Mouse (Mus musculus): ENCODE data around the gene Sarnp. TPM values are rescaled to one million over a fixed set of nuclear protein-coding genes. Genes with fewer than 3 reads are reported as not detected.
"Not testable (repeated sequence)": the region's sequence is repeated elsewhere in the genome, so short reads cannot be mapped to it uniquely, and the experiment has no call there.

Sarnp gene
- total RNA-seq, 2 experiments from 2014 or later = 26.1 to 30.7 TPM

DNA sequence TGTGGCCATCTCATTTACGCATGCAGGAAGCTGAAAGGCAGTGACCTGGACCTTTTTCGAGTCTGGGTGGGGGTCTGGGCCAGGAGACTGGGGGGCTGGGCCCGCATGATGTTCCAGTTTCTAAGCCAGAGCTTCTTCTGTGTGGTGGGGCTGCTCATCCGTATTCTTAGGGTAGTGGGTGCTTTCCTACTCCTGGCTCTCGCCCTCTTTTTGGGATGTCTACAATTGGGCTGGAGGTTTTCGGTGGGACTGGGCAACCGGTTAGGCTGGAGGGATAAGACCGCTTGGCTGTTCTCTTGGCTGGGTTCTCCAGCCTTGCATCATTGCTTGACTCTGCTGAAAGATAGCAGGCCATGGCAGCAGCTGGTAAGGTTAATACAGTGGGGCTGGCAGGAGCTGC lies 10.1 kb upstream of the Sarnp start:
- no peak for DNase-seq (ENCODE audit: low spot score)

DNA sequence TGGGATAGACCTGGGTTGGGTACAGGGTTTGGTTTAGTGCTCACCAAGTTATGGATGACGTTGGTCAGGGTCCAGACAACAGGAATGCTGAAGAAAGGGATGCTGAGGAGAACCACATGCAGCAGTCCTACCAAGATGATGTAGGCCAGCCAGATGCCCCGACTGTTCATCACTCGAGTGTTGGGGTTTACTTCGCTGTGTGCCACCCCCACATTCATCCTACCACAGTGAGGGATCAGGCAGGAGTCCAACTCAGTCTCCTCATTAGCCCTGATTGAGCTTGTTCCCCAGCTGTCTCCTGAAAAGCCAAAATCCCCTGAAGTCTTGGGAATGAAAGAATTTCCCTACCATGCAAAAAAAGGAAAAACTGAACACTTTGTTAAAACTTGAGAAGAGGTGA lies 3.1 kb downstream of the Sarnp start:
- no peak for DNase-seq (ENCODE audit: low spot score)

- peak; percentile 100 for DNase-seq (ENCODE audit: low spot score)
Measured at GRCm38 (mm10) chr10:128821358-128822056, 4.4 kb downstream of the Sarnp start, which contains the start of gene Ormdl2. Gene Ormdl2, minus strand, starts transcription at chr10:128821645.

- no peak for DNase-seq (ENCODE audit: low spot score)
Measured at GRCm38 (mm10) chr10:128822135-128822534, 5.0 kb downstream of the Sarnp start.

GRCm38 (mm10) chr10:128823087-128823486 lies 6.0 kb downstream of the Sarnp start:
- not testable (repeated sequence) for DNase-seq (ENCODE audit: low spot score)

DNA sequence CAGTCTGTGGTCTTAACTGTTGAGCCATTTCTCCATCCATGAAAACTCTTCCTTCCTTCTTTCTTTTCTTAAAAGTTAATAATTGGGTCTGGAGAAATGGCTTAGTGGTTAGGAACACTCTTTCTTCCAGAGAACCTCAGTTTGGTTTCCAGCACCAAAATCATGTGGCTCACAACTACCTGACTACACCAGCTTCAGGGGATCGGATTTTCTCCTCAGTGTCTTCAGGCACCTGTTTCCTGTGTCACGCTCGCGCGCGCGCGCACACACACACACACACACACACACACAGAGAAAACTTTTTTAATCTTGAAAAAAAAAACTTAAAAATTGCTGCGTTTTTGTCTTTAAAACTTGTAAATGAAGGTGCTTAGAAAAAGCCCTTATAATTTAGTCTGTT lies 6.7 kb downstream of the Sarnp start:
- no peak for DNase-seq (ENCODE audit: low spot score)

DNA sequence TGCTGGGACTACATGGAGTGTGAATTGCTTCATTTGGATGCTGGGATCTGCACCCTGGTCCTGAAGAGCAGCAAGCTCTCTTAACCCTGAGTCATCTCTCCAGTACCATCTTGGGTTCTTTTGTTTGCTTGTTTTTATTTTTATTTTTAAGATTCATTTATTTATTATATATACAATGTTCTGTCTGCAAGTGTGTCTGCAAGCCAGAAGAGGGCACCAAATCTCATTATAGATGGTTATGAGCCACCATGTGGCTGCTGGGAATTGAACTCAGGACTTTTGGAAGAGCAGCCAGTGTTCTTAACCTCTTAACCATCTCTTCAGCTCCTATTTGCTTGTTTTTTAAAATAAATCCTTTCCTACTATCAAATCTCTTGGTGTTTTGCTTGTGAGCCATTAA lies 20.3 kb downstream of the Sarnp start:
- DNase-seq (ENCODE audit: low spot score) = no peak

DNA sequence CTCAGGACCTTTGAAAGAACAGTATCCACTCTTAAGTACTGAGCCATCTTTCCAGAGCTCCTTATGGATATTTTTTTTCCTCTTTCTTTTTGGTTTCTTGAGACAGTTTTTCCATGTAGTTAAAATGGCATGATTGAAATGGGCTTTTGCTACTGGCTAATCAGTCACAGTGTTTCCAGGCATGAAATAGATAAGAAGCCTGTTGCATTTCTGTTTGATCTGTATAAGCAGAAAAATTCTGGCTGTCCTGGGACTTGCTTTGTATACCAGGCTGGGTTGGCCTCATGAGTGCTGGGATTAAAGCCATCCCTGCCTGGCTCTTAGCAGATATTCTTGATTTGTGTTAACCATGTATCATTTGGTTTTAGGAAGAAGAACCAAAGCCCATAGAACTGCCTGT lies 22.3 kb downstream of the Sarnp start:
- DNase-seq (ENCODE audit: low spot score) = no peak

- no peak for DNase-seq (ENCODE audit: low spot score)
Measured at GRCm38 (mm10) chr10:128840612-128841011, 23.5 kb downstream of the Sarnp start.

DNA sequence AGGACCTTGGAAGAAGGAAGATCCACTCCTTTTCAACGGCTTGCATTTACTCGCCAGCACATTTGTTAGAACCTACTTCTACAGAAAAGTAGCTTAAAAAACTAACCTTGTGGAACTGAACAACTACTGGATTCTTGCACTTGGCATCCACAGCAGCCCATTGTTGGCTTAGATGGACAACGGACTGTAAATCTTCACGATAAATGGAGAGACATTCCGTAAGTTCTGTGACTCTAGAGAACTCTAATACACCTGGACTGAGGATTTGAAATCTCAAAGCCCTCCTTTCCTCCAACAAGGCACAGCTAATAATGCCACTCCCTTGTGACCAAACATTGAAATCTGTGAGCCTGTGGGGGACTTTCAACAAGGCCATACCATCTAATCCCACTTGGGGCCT lies 26.1 kb downstream of the Sarnp start:
- DNase-seq (ENCODE audit: low spot score) = no peak

- peak; percentile 9 for DNase-seq (ENCODE audit: low spot score)
Measured at GRCm38 (mm10) chr10:128845516-128845915, 28.4 kb downstream of the Sarnp start.

- no peak for DNase-seq (ENCODE audit: low spot score)
Measured at GRCm38 (mm10) chr10:128846664-128847063, 29.5 kb downstream of the Sarnp start.

- DNase-seq (ENCODE audit: low spot score) = no peak
Measured at GRCm38 (mm10) chr10:128848426-128848825, 31.3 kb downstream of the Sarnp start.

- DNase-seq (ENCODE audit: low spot score) = no peak
Measured at GRCm38 (mm10) chr10:128850339-128850738, 33.2 kb downstream of the Sarnp start.

DNA sequence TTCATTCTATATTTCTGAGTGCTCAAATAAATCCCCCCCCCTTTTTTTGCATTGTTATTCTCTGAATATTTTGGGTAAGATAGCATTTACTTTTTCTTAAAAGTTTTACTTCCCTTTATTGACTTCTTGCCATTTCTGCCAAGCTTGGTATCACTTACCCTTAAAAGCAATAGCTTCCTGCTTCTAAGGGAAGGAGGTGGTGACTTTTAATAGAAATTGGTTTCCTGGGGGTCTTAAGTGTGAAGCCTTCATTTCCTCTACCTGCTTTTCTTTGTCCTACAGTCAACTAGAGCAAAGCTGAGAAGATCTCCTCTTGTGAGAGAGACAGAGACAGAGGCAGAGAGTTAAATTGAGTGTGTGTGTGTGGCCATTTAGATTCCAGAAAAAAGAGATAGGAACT lies 44.0 kb downstream of the Sarnp start:
- DNase-seq (ENCODE audit: low spot score) = no peak

- DNase-seq (ENCODE audit: low spot score) = no peak
Measured at GRCm38 (mm10) chr10:128866042-128866441, 48.9 kb downstream of the Sarnp start.

DNA sequence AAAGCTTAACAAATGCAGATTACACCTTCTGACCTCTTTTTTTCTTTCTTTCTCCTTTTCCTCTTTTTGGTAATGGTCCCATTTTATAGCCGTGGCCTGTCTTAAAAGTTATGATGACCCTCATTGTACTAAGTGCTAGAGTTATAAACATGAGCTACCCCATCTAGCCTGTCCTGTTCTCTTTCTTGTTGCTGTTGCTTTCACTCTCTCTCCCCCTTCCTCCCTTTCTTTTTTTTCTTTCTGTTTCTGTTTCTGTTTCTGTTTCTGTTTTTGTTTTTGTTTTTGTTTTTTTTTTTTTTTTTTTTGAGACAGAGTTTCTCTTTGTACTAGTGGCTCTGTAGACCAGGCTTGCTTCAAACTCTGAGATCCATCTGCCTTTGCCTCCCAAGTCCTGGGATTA lies 49.4 kb downstream of the Sarnp start:
- DNase-seq (ENCODE audit: low spot score) = no peak

DNA sequence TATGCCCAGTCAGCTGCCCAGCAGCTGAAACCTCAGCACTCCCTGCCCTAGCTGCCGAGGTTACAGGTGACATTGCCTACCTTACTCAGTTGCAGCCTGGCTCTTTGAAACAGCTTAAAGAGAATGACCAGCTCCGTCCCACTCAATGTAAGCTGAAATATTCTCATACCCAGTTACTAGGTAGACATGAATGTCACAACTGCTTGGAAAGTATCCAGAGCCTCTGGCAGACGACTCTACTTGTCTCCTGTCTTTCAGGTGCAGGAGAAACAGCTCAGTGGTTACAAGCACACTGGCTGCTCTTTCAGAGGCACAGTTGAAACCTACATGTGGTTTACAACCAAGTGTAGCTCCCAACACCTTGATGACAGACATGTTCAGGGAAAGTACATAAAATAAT lies 53.2 kb downstream of the Sarnp start:
- no peak for DNase-seq (ENCODE audit: low spot score)

- no peak for DNase-seq (ENCODE audit: low spot score)
Measured at GRCm38 (mm10) chr10:128878291-128878690, 61.2 kb downstream of the Sarnp start.

- no peak for DNase-seq (ENCODE audit: low spot score)
Measured at GRCm38 (mm10) chr10:128878811-128879210, 61.7 kb downstream of the Sarnp start.

DNA sequence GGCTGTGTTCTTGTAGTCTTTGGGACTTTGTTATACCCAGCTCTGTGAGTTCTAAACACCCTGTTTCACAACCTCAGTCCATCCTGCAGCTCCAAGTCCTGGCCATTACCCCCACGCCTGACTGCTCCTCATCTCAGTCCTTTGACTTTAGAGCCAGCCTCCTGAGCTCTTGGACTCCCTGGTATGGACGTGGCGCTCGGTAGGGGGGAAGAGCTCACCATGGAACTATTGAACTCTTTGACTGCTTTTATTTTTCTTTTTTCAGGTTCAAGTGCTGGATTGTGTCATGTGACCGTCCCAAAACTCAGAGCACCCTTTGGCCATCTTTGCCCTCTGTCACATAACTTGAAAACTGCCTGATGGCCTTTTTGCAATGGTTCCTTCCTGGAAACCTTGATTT lies 64.9 kb downstream of the Sarnp start:
- no peak for DNase-seq (ENCODE audit: low spot score)

GRCm38 (mm10) chr10:128888941-128889827 lies 72.1 kb downstream of the Sarnp start:
- no peak for DNase-seq (ENCODE audit: low spot score)

GRCm38 (mm10) chr10:128889846-128890245 lies 72.7 kb downstream of the Sarnp start:
- no peak for DNase-seq (ENCODE audit: low spot score)
